Mouse (Mus musculus): ENCODE measurements around the gene Kdelc2.

Kdelc2 gene

DNA sequence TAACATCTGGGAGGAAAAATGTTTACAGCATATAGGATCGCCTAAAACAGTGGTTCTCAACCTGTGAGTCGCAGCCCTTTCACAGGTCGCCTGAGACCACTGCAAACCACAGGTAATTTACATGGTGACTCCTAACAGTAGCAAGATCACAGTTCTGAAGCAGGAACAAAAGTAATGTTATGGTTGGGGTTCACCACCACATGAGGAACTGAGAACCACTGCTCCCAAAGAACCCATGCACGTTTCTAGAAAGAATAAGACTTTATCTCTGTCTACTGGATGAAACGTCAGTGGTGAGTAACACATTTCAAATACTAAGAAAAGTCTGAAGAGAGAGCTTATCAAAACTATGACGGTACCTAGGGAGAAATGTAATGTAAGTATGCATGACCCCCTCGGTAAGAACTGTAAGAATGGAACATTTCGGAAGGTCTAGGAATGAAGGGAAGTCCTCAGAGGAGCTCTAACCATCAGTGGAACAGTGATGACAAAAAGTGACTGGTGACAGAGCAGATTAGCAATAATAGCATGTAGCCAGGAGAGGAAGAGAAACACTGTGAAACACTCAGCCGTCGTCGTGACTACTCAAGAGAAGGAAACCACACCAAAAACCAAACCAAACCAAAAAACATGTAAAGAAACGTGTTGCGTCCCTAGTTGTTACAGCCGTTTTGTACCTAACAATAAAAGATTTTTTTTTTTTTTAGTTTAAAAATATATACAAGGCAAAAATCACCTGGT is 52.2 kb downstream of the Kdelc2 start:
- no peak for DNase-seq (ENCODE audit: extremely low spot score, low read depth, low spot score)

GRCm38 (mm10) chr9:53450609-53451008 is 66.8 kb downstream of the Kdelc2 start:
- DNase-seq (ENCODE audit: extremely low spot score, low read depth, low spot score) = no peak
